Mouse (Mus musculus) E14TG2a.4 (cell line): ENCODE measurements at regions not wholly inside any gene's neighbourhood (a gene's known extent, or its start where the extent isn't known, plus 50 kb on each side); places are given as distances from the start of the nearest gene placed in this dataset.

Experiments used
- CTCF ChIP-seq: conservative IDR thresholded peaks from 2 replicates; pipeline ENCODE4 v1.5.1; 2014; ENCODE audit warnings: low read length
- NANOG ChIP-seq: IDR thresholded peaks from 2 replicates; pipeline ENCODE4 v1.6.1; 2014; ENCODE audit warnings: borderline replicate concordance, low read length, mixed read lengths

DNA sequence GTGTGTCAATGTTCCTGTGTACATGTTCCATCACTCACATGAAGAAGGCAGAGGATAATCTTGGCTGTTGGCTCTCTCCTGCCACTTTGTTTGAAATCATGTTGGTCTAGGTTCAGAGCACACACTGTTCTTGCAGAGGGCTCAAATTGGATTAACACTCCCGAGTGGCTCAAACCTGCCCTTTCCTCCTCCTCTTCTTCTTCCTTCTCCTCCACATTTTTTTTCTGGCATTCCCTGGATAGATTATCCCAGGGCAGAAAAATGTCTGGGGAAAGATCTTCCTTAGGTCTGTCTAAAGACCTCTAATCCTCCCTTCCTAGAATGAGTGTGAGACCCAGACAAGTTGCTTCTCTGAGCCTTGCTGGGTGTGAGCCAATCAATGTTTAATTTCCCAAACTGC lies 594.4 kb upstream of the 3110018I06Rik start:
- TF ChIP-seq CTCF = no peak
- no peak for TF ChIP-seq NANOG
